Mouse (Mus musculus): ENCODE measurements at regions not wholly inside any gene's neighbourhood (a gene's known extent, or its start where the extent isn't known, plus 50 kb on each side); places are given as distances from the start of the nearest gene placed in this dataset.

DNA sequence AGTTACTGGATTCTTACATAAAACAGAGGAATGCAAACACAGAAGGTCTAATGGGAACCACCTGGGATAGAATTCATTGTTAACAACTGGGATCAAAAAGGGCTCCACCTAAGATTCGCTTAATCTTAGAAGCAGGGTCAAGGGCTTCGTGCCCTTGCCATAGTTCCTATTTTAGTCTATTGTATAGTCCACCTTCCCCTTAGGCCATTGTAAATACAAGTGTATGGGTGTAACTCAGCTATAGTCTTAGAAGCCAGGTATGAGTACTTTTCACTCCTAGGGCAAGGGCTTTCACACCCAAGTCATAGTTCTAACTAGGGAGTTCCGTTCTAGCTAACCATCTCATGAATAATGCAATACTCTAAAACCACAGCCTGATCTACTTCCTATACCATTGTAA, 2046.7 kb upstream of the A830018L16Rik start:
- peak; percentile 71 for DNase-seq (ENCODE audit: low read depth, low spot score)

DNA sequence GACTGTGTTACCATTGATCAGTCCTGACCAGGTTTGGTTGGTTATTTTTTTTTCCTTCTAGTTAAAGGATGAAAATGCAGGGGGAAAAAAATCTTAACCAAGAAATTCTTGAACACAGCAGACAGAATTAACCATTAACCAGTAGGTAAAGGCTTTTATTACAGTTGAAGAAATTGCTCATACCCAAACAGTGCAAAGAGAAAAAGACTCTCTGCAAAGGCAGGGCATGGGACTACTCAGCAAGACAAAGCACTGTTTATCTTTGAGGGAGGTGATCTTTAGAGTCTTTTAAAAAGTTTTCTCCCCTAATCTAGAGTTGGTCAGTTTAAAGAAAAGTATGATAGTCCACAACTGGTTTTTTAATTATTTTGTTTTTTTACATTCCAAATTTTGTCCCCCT, 2038.8 kb upstream of the A830018L16Rik start:
- DNase-seq (ENCODE audit: low read depth, low spot score): no peak

Data from R1 (cell line).